Mouse (Mus musculus) stomach, embryonic 14.5 days (tissue): Measurements from ENCODE around the gene Top2a. TPM values are rescaled to one million over a fixed set of nuclear protein-coding genes. Genes with fewer than 3 reads are reported as not detected.
"Not testable (repeated sequence)": the region's sequence is repeated elsewhere in the genome, so short reads cannot be mapped to it uniquely, and the experiment has no call there.

ENCODE experiments used
- ATAC-seq: fragments of 200-750 bp; cut with Nextera tagmentation; 2 replicates; pipeline ENCODE4 v1.8.0; 2017; ENCODE audit warnings: low read depth, moderate TSS enrichment; ENCODE audit not compliant: insufficient number of reproducible peaks, insufficient read depth, low FRiP score
- H3K27ac ChIP-seq: fragments of 300-500 bp; sonication (generic); 2 replicates; pipeline ENCODE4 v1.5.1; 2014; ENCODE audit warnings: mild to moderate bottlenecking, low read length, moderate library complexity, mixed read lengths
- H3K27me3 ChIP-seq: fragments of 300-500 bp; sonication (generic); 2 replicates; pipeline ENCODE4 v1.6.1; 2014; ENCODE audit warnings: low read length, control low read depth, mixed read lengths; ENCODE audit not compliant: control insufficient read depth, insufficient read depth
- H3K36me3 ChIP-seq: fragments of 300-500 bp; sonication (generic); 2 replicates; pipeline ENCODE4 v1.6.1; 2014; ENCODE audit warnings: mild to moderate bottlenecking, control low read depth, low read length, moderate library complexity, mixed read lengths; ENCODE audit not compliant: control insufficient read depth, insufficient read depth
- H3K4me1 ChIP-seq: fragments of 300-500 bp; sonication (generic); 2 replicates; pipeline ENCODE4 v1.6.1; 2014; ENCODE audit warnings: low read length, control low read depth, mixed read lengths; ENCODE audit not compliant: control insufficient read depth, insufficient read depth
- H3K4me2 ChIP-seq: fragments of 300-500 bp; sonication (generic); replicated peaks from 2 replicates; pipeline ENCODE4 v1.6.1; 2014; ENCODE audit warnings: low read depth, low read length, control low read depth
- H3K4me3 ChIP-seq: fragments of 300-500 bp; sonication (generic); 2 replicates; pipeline ENCODE4 v1.5.1; 2014; ENCODE audit warnings: low read depth, low read length, control low read depth
- H3K9ac ChIP-seq: fragments of 300-500 bp; sonication (generic); replicated peaks from 2 replicates; pipeline ENCODE4 v1.6.1; 2014; ENCODE audit warnings: low read depth, mild to moderate bottlenecking, control low read depth, low read length, moderate library complexity, mixed read lengths
- H3K9me3 ChIP-seq: fragments of 300-500 bp; sonication (generic); 2 replicates; pipeline ENCODE4 v1.6.1; 2016; ENCODE audit warnings: low read depth, low read length, control low read depth; ENCODE audit not compliant: control insufficient read depth
- WGBS: fragments of 180-500 bp; shearing (Covaris S2); extraction: QIAGEN DNeasy Blood & Tissue Kit; methylation state at CpG from one replicate; pipeline ENCODE4 v1.1.7; 2014; 5-methylcytosine and 5-hydroxymethylcytosine counted together
- polyA plus RNA-seq: library from polyadenylated mRNA; unstranded; fragments of >200 nt; fragmentation: Nextera tagmentation; extraction: Ambion mirVana; gene quantifications from 2 replicates; pipeline ENCODE4 v1.2.1, GENCODE M21; 2014

Top2a gene
- polyA plus RNA-seq, 1 experiment from 2014 or later, result 284 TPM

- 92% methylated on average over 5 of the region's 5 CpGs for WGBS
- ATAC-seq, result no peak
- no peak overlapping the region for H3K27ac ChIP-seq
- no peak overlapping the region for H3K9ac ChIP-seq
- H3K4me1 ChIP-seq, result no peaks in the 10 kb centered on the region
- no peak overlapping the region for H3K4me2 ChIP-seq
- peaks cover 83% of the 10 kb centered on the region for H3K36me3 ChIP-seq
- H3K27me3 ChIP-seq, result no peaks in the 10 kb centered on the region
- no peak overlapping the region for H3K4me3 ChIP-seq
- no peaks in the 10 kb centered on the region for H3K9me3 ChIP-seq
These were observed 13.3 kb downstream of the Top2a start for GRCm38 (mm10) chr11:99010706-99011105.

GRCm38 (mm10) chr11:99010124-99010523, 13.9 kb downstream of the Top2a start:
- Histone ChIP-seq H3K4me3 (no peak overlapping the region), H3K9me3 (no peaks in the 10 kb centered on the region), H3K36me3 (peaks cover 83% of the 10 kb centered on the region), H3K4me2 (no peak overlapping the region), H3K27me3 (no peaks in the 10 kb centered on the region), H3K9ac (no peak overlapping the region), H3K27ac (no peak overlapping the region), H3K4me1 (no peaks in the 10 kb centered on the region)
- WGBS, result 66% methylated on average over 4 of the region's 4 CpGs
- ATAC-seq, result no peak

GRCm38 (mm10) chr11:99006788-99007187, 17.2 kb downstream of the Top2a start:
- WGBS, result 82% methylated on average over 9 of the region's 9 CpGs
- Histone ChIP-seq H3K27ac (no peak overlapping the region), H3K9me3 (no peaks in the 10 kb centered on the region), H3K4me3 (no peak overlapping the region), H3K36me3 (peaks cover 87% of the 10 kb centered on the region), H3K4me1 (no peaks in the 10 kb centered on the region), H3K9ac (no peak overlapping the region), H3K27me3 (no peaks in the 10 kb centered on the region), H3K4me2 (no peak overlapping the region)
- no peak for ATAC-seq

GRCm38 (mm10) chr11:98999243-98999642, 24.7 kb downstream of the Top2a start:
- H3K4me3 ChIP-seq, result no peak overlapping the region
- H3K27me3 ChIP-seq, result no peaks in the 10 kb centered on the region
- peaks cover 96% of the 10 kb centered on the region for H3K36me3 ChIP-seq
- H3K9me3 ChIP-seq, result no peaks in the 10 kb centered on the region
- no peak for ATAC-seq
- 95% methylated on average over 11 of the region's 11 CpGs for WGBS
- no peak overlapping the region for H3K4me2 ChIP-seq
- H3K27ac ChIP-seq, result no peak overlapping the region
- no peaks in the 10 kb centered on the region for H3K4me1 ChIP-seq
- H3K9ac ChIP-seq, result no peak overlapping the region

GRCm38 (mm10) chr11:98998776-98999175, 25.2 kb downstream of the Top2a start:
- no peak for ATAC-seq
- H3K27me3 ChIP-seq, result no peaks in the 10 kb centered on the region
- H3K9me3 ChIP-seq, result no peaks in the 10 kb centered on the region
- H3K9ac ChIP-seq, result no peak overlapping the region
- H3K4me3 ChIP-seq, result no peak overlapping the region
- no peak overlapping the region for H3K27ac ChIP-seq
- no peak overlapping the region for H3K4me2 ChIP-seq
- peaks cover 96% of the 10 kb centered on the region for H3K36me3 ChIP-seq
- no peaks in the 10 kb centered on the region for H3K4me1 ChIP-seq

- H3K27ac ChIP-seq, result no peak overlapping the region
- peaks cover 95% of the 10 kb centered on the region for H3K36me3 ChIP-seq
- no peak overlapping the region for H3K9ac ChIP-seq
- no peaks in the 10 kb centered on the region for H3K4me1 ChIP-seq
- no peak for ATAC-seq
- 95% methylated on average over 4 of the region's 4 CpGs for WGBS
- no peaks in the 10 kb centered on the region for H3K9me3 ChIP-seq
- no peaks in the 10 kb centered on the region for H3K27me3 ChIP-seq
- no peak overlapping the region for H3K4me3 ChIP-seq
- no peak overlapping the region for H3K4me2 ChIP-seq
These were observed 26.3 kb downstream of the Top2a start for GRCm38 (mm10) chr11:98997659-98998058.

- Histone ChIP-seq H3K4me2 (no peak overlapping the region), H3K4me3 (no peak overlapping the region), H3K9ac (no peak overlapping the region), H3K4me1 (no peaks in the 10 kb centered on the region), H3K27ac (no peak overlapping the region), H3K36me3 (peaks cover 93% of the 10 kb centered on the region), H3K27me3 (no peaks in the 10 kb centered on the region), H3K9me3 (no peaks in the 10 kb centered on the region)
- WGBS, result 94% methylated on average over 7 of the region's 7 CpGs
- no peak for ATAC-seq
These were observed 28.0 kb downstream of the Top2a start for GRCm38 (mm10) chr11:98995987-98996386.

GRCm38 (mm10) chr11:98990866-98991265, 33.1 kb downstream of the Top2a start:
- Histone ChIP-seq H3K4me1 (no peaks in the 10 kb centered on the region), H3K4me2 (no peak overlapping the region), H3K9me3 (no peaks in the 10 kb centered on the region), H3K36me3 (peaks cover 44% of the 10 kb centered on the region), H3K4me3 (no peak overlapping the region), H3K27ac (no peak overlapping the region), H3K9ac (no peak overlapping the region), H3K27me3 (no peaks in the 10 kb centered on the region)
- 76% methylated on average over 6 of the region's 6 CpGs for WGBS
- ATAC-seq, result no peak

GRCm38 (mm10) chr11:98988260-98988659, 35.7 kb downstream of the Top2a start:
- H3K36me3 ChIP-seq, result peaks cover 19% of the 10 kb centered on the region
- not testable (repeated sequence) for H3K4me2 ChIP-seq, H3K4me1 ChIP-seq, H3K27ac ChIP-seq, H3K27me3 ChIP-seq, H3K4me3 ChIP-seq, H3K9ac ChIP-seq, H3K9me3 ChIP-seq, ATAC-seq
- 96% methylated on average over 4 of the region's 6 CpGs for WGBS
